Mouse (Mus musculus) olfactory bulb, adult 2 months (tissue): ENCODE results near the gene Iqck.

ENCODE experiments used
- CTCF ChIP-seq: fragments of 200-500 bp; IDR thresholded peaks from 2 replicates; pipeline ENCODE4 v1.5.1; 2012; ENCODE audit warnings: low read depth, mild to moderate bottlenecking, low read length, moderate library complexity; ENCODE audit not compliant: insufficient read depth
- POLR2A ChIP-seq: fragments of 200-500 bp; IDR thresholded peaks from 2 replicates; pipeline ENCODE4 v1.6.1; 2012; ENCODE audit warnings: mild to moderate bottlenecking, low read depth, low read length, moderate library complexity; ENCODE audit not compliant: insufficient read depth

GRCm38 (mm10) chr7:118849543-118850250 is 5.9 kb upstream of the Iqck start:
- TF ChIP-seq CTCF (no peak), POLR2A (no peak)
